Mouse (Mus musculus): ENCODE results near the gene Spata20.

Gene Spata20

DNA sequence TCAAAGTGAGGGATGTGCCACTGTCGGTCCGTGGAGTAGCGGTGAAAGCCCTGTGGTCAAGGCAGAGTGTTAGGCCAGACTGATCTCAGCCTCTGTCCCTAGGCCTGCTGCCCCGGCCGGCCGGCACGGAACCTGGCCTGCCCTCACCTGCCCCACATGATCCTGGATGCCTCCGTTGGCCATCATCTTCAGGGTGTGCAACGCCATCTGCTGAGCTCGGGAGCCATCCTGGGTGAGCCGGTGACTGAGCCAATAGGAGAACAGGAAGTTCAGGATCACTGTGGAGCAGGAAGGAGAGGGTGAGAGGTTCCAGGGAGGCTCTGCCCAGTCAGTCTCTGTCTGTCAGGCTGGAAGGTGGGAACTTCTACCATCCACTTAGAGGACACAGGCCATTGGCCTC, 2.5 kb downstream of the Spata20 start:
- no peak for DNase-seq (ENCODE audit: low read depth in 2 of 2, low spot score in 2 of 2)

- DNase-seq (ENCODE audit: low read depth in 2 of 2, low spot score in 2 of 2): no peak
Observed at GRCm38 (mm10) chr11:94482738-94483137, 3.2 kb downstream of the Spata20 start.

DNA sequence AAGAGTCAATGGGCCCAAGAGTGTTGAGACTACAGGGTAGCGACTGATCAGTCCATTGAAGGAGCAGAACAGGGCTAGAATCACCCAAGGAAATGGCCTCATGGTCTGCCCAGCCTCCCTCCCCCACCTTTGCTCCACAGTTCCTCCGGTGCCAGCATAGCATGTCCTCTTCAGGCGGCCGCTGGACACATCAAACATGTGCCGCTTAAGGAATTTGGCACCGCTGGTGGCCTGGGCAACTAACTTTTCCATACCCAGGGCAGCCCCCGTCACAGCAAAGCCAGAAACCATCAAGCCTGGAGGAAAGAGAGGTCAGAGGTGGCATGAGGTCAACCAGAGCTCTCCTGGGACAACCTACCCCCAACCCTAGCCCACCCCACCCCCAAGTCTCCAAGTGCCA, 4.0 kb downstream of the Spata20 start:
- DNase-seq (ENCODE audit: low read depth in 2 of 2, low spot score in 2 of 2): no peak

DNA sequence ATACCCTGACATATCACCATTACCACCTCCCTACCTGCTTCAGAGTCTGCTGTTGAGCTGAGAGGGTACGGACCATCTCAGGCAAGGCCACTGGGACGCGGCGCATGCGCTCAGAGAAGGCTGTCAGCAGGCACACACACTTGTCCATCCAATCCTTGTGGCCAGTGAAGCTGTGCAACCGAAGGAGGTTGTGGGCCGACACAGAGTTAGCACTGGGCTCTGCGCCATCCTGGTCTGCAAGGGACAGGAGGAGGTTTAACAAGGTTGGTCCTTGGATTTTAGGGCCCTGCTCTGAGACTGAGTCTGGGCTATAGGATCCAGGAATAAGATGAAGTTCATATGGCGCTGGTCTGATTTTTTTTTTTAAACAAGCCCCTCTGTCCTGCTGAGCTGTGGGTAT, 5.6 kb downstream of the Spata20 start:
- no peak for DNase-seq (ENCODE audit: low read depth in 2 of 2, low spot score in 2 of 2)

DNA sequence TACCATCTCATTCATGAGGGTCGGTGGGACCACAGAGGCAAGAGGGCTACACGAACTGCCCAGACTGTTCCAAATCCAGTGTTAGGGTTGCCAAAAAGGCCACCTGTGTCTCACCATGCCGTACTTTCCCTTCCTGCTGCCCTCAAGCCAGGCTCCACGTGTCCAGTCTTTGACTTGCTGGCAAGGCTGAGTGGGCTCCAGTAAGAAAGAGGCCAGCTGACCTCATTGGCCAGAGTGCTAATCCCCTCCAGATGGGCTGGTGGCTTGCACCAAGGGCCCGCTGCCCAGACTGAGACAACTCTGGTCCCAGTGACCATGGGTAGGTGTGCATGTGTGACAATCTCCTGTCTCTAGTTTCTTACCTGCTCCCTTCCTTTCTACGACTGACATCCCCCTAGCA, 8.3 kb downstream of the Spata20 start:
- no peak for DNase-seq (ENCODE audit: low read depth in 2 of 2, low spot score in 2 of 2)

DNA sequence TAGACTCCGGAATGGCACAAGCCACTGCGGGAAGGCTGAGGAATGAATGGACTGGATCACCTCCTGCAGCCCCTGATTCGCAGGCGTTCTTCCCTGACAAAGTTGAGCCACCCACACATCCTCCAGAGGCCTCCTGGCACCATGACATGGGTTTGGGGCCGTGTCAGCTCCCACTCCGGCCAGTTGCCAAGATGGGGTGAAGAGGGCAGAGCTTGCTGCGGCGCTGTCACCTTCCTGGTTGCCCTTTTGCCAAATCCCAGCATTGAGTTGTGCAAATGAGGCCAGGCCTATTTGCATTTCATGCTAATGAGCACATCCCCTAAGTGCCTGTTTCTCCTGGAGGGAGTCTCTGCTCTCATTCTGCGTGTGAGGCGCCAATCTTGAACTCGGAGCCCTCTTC, 10.3 kb downstream of the Spata20 start:
- DNase-seq (ENCODE audit: low read depth in 2 of 2, low spot score in 2 of 2): no peak

GRCm38 (mm10) chr11:94474544-94474910, 11.5 kb downstream of the Spata20 start:
- DNase-seq (ENCODE audit: low read depth in 2 of 2, low spot score in 2 of 2): no peak

GRCm38 (mm10) chr11:94473707-94474543, 12.1 kb downstream of the Spata20 start, which contains the start of gene Cacna1g:
TSS of gene Cacna1g (minus strand) at chr11:94474198.
- peak; percentile 44 to 51 for DNase-seq (ENCODE audit: low read depth in 2 of 2, low spot score in 2 of 2)

DNA sequence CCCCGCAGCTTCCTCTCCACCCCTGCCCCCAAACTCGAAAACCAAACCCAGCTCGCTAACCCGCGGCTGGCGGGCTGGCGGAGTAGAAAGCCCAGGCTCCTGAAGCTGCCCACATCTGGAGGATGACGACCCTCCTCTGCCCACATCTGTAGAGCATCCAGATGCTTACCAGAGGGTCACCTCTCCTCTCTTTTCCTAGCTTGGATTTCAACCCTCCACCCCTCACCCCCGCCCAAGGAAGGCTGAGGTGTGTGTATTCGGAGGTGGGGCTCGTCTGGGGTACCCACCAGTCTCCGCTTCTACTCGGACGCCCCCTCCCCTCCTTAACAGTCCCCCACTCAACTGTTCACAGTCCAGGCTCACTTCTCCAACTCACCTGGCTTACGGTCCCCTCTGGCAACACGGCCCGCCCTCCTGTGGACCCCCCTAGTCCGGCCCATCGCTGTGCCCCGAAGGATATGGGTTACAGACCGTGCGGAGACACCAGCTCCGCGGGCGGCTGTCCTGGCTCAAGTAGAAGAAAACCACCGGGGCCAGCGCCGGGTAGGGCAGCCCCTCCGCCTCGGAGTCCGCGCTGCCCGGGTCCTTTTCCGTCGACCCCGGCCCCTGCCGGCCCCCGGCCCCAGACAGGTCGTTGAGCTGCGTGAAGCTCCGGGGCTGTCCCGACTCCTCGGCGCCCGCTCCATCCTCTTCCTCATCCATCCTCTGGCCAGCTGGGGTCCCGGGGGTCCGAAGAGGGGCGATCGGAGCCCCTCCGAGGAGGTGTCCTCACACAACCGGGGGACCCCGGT, 12.9 kb downstream of the Spata20 start:
- peak; percentile 9 to 14 for DNase-seq (ENCODE audit: low read depth in 2 of 2, low spot score in 2 of 2)

DNA sequence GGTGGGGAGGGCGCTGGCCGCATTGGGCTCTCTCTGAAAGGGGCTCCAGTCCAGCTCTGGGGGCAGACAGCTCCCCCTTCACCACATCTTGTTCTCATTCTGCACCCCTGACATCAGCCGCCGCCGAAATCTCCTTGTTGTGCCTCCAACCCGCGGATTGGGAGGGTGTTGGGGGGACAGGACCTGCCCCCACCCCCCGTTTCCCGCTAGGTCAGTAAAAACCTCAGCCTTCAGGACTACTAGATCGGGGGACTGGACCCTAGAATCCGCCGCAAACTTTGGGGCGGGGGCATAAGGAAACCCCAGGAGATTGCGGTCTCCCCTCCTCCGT, 13.4 kb downstream of the Spata20 start:
- DNase-seq (ENCODE audit: low read depth in 2 of 2, low spot score in 2 of 2): no peak

DNA sequence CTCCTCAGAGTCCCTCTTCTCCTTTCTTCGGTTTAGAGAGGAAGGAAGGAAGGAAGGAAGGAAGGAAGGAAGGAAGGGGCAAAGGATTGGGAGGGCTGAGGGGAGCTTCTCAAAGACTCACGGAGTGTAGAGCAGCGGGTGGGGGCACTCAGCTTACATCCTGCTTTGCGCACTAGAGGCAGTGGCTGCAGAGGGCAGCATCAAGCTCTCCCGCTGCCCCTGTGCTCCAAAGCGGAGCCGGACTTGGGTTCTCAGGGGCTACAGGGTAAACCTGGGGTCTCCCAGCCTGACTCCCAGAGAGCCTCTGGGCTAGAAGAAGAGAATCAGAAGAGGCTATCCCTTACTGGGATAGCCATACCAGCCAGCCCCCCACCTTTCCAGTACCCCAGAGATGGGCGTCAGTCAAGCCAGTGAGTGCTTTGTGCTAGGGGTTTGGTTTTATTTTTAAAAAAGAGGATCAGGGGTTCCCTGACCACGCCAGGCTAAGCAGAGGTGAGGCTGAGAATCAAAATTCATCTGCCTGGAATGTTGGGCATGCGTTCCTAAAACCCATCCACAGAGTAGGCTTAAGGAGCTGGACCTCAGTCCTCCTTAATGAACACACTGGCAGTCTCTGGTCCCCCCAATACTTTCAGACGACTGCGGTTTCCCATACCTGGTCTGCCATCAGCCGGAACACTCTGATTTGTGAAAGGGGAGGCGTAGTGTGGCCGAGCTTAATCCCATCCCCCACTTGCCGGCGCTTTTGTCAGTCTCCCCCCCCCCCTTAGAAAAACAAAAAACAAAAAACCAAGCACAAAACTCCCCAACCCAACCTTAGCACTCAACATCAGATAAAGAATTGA, 14.0 kb downstream of the Spata20 start:
- no peak for DNase-seq (ENCODE audit: low read depth in 2 of 2, low spot score in 2 of 2)

DNA sequence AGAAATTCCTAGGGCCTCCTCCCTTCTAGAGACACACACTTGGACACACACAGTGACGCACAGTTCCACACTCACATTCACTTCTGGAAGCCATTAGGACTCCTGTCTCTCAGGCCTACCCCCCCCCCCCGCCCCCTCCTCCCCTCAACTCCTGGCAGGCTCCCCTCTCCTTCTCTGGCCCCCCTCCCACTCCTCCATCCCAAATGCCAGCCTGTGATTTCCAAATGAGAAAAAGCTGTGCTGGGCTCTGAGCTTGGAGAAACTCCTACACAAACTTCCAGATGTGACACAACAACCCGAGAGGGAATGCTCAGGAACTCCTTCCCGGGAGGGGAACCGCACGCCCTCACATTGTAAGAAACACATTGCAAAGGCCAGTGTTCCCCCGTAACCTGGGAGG, 15.6 kb downstream of the Spata20 start:
- DNase-seq (ENCODE audit: low read depth in 2 of 2, low spot score in 2 of 2): no peak

DNA sequence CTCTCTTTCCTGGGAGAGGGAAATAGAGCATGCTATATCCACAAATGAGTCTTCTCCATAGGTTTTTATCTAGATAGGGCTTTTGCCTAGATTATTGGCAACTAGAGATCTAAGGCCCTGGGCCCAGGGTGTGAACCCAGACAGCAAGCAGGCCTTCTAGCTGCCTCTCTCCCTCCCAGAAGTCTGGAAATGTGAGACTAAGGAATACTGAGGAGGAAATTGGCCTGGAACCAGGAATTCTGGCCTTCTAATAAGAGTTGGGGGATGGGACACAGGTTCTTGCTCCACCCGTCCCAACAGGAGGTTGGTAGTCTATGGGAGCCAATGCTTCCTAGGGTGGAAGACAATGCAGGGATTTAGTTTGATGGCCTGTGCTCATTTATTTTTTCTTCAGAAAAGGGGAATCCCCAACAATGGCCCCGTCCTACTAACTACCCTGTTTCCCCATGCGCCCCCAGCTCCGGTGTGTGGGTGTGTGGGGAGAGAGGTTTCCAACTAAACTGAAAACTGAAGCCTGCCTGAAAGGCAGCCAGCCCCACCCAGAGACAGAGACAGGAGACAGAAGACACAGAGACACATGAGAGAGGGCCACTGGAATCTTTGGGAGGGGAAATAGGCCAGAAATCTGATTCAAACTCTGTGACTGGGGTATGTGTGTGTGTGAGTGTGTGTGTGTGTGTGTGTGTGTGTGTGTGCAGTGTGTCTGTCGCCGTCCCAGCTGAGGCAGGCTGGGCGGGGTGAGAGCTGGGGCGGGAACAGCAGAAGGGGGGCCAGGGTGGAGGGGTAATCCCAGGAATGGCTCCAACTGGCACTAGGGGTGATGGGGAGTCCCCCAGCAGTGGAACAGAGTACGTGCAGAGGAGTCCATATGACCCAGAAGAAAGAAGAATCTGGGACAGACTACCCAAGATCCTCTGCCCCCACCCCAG, 16.6 kb downstream of the Spata20 start:
- DNase-seq (ENCODE audit: low read depth in 2 of 2, low spot score in 2 of 2): no peak

- no peak for DNase-seq (ENCODE audit: low read depth in 2 of 2, low spot score in 2 of 2)
Observed at GRCm38 (mm10) chr11:94468582-94469064, 17.4 kb downstream of the Spata20 start.

DNA sequence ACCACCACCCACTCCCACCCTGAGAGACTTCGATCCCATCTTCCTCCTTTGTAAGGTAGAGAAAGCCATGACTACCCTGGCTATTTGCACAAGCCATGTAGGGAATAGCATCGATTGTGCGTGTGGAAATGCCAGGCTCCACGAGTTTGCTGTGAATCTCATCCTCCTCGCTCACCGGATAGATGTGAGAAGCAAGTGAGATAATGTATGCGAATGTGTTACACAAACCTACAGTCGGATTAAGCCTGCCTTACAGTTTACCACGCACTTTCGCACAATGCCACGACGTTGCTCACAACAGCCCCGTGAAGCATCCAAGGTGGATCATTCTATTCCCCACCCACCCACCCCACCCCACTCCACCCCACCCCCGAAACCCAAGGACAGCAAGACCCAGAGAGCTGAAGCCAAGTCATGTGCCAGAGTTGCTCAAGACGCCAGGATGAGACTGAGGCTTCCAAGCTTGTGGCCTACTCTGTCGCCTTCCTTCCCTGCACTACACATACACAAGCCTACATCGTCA, 19.6 kb downstream of the Spata20 start:
- no peak for DNase-seq (ENCODE audit: low read depth in 2 of 2, low spot score in 2 of 2)

DNA sequence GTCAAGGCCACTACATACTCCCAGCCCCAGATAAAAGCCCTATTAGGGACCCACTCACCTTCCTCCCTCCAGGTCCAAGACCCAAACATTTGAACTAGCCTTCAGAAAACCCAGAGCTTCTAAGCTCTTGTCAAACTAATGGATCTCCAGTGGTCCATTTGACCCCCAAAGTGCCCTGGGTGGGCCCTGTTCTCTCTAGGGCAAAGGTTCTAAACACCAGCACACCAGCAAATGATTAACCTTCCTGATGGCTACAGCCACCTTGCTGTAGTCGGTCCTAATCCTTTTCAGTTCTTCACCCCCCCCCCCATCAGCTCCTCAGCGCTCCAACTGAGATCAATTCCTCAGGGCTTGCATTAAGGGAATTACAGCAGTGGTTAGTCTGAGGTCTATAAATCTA, 21.8 kb downstream of the Spata20 start:
- no peak for DNase-seq (ENCODE audit: low read depth in 2 of 2, low spot score in 2 of 2)

GRCm38 (mm10) chr11:94461856-94462255, 24.1 kb downstream of the Spata20 start:
- DNase-seq (ENCODE audit: low read depth in 2 of 2, low spot score in 2 of 2): no peak

DNA sequence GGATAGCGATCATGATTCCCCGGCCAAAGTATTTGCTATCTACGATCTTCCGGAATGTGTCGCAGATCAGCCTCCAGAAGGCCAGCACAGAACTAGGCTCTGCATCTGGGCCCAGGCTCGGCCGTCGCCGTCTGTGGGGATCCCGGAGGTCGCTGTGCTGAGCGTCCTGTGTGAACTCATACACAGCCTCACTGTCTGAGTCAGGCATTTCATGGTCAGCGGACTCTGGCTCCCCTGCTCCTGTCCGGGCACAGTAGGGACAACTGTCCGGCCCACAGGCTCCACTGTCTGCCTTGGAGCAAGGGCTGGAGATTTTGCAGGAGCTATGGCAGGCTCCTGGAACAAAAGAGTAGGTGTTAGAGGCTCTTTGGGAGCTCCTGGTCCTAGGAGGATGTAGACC, 29.0 kb downstream of the Spata20 start:
- DNase-seq (ENCODE audit: low read depth in 2 of 2, low spot score in 2 of 2): no peak

DNA sequence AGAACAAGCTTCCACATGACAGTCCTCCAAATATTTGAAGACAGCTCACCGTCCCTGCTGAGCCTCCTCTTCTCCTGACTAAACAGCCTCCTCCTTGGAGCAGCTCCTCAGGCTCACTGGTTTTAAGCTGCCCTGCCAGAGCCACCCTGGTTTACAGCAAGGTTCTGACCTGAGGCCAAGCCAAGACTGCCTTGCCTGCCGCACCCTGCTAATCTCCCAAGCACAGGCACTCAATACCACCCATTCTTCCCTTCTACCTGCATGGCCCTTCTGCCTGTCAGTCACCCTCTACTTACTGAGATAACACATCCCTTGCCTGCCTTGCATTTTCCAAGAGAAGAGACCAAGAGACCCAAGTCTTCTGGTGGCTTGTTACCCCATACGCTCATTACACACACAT, 29.6 kb downstream of the Spata20 start:
- DNase-seq (ENCODE audit: low read depth in 2 of 2, low spot score in 2 of 2): no peak

DNA sequence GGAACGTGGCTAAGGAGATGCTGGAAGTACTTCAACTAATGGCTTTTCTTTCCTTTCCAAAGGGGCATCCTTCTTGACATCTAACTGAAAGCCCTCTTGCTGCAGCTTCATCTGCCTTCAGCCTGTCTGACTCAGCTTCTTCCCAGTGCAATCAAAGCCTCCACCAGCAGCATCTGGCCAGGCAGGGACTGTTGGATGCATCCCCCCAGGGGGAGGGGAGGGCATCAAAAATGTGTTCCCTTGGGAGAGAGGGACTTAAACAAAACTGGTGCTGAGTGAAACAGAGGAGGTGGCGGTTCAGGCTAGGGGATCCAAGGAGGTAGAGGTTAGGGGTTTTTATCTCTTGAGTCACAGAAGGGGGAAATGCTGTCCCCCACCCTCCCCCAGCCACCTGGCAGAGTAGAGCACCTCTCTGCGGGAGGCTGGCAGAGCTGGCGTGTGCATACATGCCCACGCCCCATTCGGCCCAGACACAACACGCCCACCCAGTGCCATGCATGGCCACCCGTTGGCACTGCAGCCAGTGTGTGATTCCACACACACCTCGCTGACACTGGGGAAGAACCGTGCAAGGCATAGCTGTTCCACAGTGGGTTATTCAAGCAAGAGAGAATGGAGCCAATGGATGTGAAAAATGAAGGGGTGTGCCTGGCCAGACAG, 30.7 kb downstream of the Spata20 start:
- no peak for DNase-seq (ENCODE audit: low read depth in 2 of 2, low spot score in 2 of 2)

Data from CD8-positive naive resting alpha-beta T cell, adult 2 months (primary cell).